Mouse (Mus musculus): Measurements from ENCODE around the gene Zdhhc14. TPM values are rescaled to one million over a fixed set of nuclear protein-coding genes. Genes with fewer than 3 reads are reported as not detected.

Zdhhc14 gene
- total RNA-seq, 2 experiments from 2014 or later, result 25.9 to 29.4 TPM

- intact Hi-C loops (cut with DNase I), result no loop called here
- no peak for DNase-seq (ENCODE audit: extremely low spot score in 1 of 2, low spot score in 2 of 2)
Observed at GRCm38 (mm10) chr17:5688669-5689068, 196.3 kb downstream of the Zdhhc14 start.

DNA sequence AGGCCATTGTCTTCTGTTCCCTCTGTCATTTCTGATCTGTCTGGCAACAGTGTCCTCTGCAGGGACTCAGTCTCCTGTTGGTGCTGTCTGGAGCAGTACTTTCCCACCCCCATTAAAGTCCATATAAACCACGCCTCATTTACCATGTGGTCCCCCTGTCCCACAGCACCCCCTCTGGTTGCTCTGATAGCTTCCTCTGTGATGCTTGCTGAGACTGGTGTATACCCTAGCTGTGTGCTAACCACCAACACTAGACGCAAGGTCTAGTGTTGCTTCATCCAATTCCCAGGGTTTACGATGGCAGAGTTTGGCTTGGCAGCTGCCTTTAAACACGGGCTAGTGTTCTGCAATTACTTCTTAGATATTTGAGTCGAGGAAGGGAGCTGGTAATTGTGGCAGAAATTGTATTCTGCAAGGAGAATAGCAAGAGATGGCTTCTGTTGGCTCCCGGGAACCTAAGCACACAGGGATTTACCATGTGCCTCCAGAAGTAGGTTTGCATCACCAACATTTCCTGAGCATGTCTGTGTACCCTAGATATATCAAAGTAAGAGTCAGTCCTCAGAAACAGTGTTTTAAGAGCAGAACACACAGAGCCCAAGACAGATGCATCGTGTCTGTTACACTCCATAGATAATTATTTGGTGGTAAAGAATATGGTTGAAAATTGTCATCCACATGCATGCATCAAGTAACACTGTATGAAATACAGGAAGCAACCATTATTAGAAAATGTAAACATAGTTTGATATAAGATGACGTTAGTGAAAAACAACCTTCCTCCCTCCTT is 198.6 kb downstream of the Zdhhc14 start:
- intact Hi-C loops (cut with DNase I), result no loop called here
- DNase-seq (ENCODE audit: extremely low spot score in 1 of 2, low spot score in 2 of 2), result no peak

GRCm38 (mm10) chr17:5692661-5693060 is 200.3 kb downstream of the Zdhhc14 start:
- intact Hi-C loops (cut with DNase I), result no loop called here

GRCm38 (mm10) chr17:5693256-5693655 is 200.9 kb downstream of the Zdhhc14 start:
- intact Hi-C loops (cut with DNase I), result no loop called here

More at GRCm38 (mm10) chr17:5692661-5693060, 200.3 kb downstream of the Zdhhc14 start:
- DNase-seq (ENCODE audit: extremely low spot score in 1 of 2, low spot score in 2 of 2), result no peak

DNA sequence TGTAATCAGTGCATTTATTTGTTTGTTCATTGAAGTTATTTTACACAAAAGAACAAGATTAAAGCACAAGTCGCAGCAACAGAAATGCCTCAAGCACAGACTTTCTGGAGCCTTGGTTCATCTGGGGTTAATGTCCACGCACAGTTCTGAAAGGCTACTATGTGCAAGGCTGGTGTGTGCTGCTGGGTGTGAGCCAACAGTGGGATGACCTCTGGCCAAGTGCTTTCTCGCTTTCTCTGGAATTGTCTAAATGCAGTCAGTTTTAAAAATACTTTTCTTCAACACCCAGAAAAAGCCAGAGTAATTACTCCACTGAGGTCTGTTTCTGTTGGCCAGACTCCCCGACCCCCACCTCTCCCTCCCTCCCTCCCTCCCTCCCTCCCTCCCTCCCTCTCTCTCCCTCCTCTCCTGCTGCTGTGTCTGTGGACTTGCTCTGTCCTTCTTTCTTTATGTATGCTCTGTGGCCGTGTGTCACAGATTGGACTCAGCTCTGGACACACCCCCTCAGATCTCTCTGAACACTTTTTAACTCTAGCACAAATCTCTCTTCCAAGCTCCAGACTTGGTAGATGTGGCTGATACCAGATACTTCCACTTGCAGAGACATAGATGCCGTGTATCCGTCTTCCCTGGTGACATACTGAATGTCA is 206.2 kb downstream of the Zdhhc14 start:
- intact Hi-C loops (cut with DNase I), result no loop called here
- DNase-seq (ENCODE audit: extremely low spot score in 1 of 2, low spot score in 2 of 2), result no peak

More at GRCm38 (mm10) chr17:5693256-5693655, 200.9 kb downstream of the Zdhhc14 start:
- no peak for DNase-seq (ENCODE audit: extremely low spot score in 1 of 2, low spot score in 2 of 2)

GRCm38 (mm10) chr17:5710320-5711104 is 218.2 kb downstream of the Zdhhc14 start:
- intact Hi-C loops (cut with DNase I), result no loop called here
- no peak for DNase-seq (ENCODE audit: extremely low spot score in 1 of 2, low spot score in 2 of 2)

GRCm38 (mm10) chr17:5711861-5712260 is 219.5 kb downstream of the Zdhhc14 start:
- intact Hi-C loops (cut with DNase I), result no loop called here
- DNase-seq (ENCODE audit: extremely low spot score in 1 of 2, low spot score in 2 of 2), result no peak

- intact Hi-C loops (cut with DNase I), result no loop called here
- DNase-seq (ENCODE audit: extremely low spot score in 1 of 2, low spot score in 2 of 2), result no peak
Observed at GRCm38 (mm10) chr17:5713141-5713540, 220.8 kb downstream of the Zdhhc14 start.

DNA sequence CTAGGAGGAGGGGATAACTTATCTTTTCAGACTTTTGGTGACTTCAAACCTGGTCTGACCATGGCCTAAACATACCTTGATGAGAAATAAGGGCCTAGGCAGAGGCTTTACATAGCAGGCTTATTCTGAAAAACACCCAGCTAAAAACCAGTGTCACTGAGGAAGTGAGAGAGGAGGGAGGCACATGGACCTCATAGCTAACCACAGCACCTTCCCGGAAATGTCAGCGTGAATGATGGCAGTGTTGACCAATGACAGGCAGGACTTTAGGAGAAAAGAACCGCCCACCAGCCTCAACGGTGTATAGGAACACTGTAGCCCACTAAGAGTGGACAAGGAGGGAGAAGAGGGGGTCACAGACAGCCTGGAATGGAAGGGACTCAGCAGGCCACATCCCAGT is 224.6 kb downstream of the Zdhhc14 start:
- intact Hi-C loops (cut with DNase I), result no loop called here
- DNase-seq (ENCODE audit: extremely low spot score in 1 of 2, low spot score in 2 of 2), result no peak

GRCm38 (mm10) chr17:5718768-5719387 is 226.5 kb downstream of the Zdhhc14 start:
- intact Hi-C loops (cut with DNase I), result no loop called here
- no peak for DNase-seq (ENCODE audit: extremely low spot score in 1 of 2, low spot score in 2 of 2)

GRCm38 (mm10) chr17:5722802-5723201 is 230.4 kb downstream of the Zdhhc14 start:
- intact Hi-C loops (cut with DNase I), result no loop called here
- no peak for DNase-seq (ENCODE audit: extremely low spot score in 1 of 2, low spot score in 2 of 2)

- no peak for DNase-seq (ENCODE audit: extremely low spot score in 1 of 2, low spot score in 2 of 2)
- intact Hi-C loops (cut with DNase I), result no loop called here
Observed at GRCm38 (mm10) chr17:5723601-5724189, 231.3 kb downstream of the Zdhhc14 start.

- no peak for DNase-seq (ENCODE audit: extremely low spot score in 1 of 2, low spot score in 2 of 2)
- intact Hi-C loops (cut with DNase I), result no loop called here
Observed at GRCm38 (mm10) chr17:5729587-5730125, 237.3 kb downstream of the Zdhhc14 start.

- intact Hi-C loops (cut with DNase I), result no loop called here
Observed at GRCm38 (mm10) chr17:5730538-5730937, 238.2 kb downstream of the Zdhhc14 start.

GRCm38 (mm10) chr17:5733400-5733799 is 241.0 kb downstream of the Zdhhc14 start:
- peak in 1 of 2 experiments; percentile 66 for DNase-seq (ENCODE audit: extremely low spot score in 1 of 2, low spot score in 2 of 2)
- intact Hi-C loops (cut with DNase I), result no loop called here

More at GRCm38 (mm10) chr17:5730538-5730937, 238.2 kb downstream of the Zdhhc14 start:
- no peak for DNase-seq (ENCODE audit: extremely low spot score in 1 of 2, low spot score in 2 of 2)

GRCm38 (mm10) chr17:5741061-5741460 is 248.7 kb downstream of the Zdhhc14 start:
- intact Hi-C loops (cut with DNase I), result no loop called here
- no peak for DNase-seq (ENCODE audit: extremely low spot score in 1 of 2, low spot score in 2 of 2)

DNA sequence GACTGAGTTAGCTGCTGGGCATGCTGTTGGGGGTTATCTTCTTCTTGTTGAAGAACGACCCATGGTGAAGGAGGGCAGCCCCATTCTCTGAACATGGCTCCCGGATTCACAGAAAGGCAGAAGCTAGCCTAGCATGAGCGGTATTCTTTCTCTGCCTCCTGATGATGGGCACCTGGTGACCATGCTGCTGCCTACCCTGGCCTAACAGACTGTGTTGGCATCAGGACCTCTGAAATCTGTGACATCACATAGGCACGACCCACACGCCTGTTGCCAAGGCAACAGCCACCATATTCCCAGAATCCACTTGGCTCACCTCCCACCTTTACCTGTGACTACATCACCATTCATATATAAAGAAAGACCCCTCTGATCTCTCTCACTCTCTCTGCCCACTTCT is 251.7 kb downstream of the Zdhhc14 start:
- intact Hi-C loops (cut with DNase I), result no loop called here
- no peak for DNase-seq (ENCODE audit: extremely low spot score in 1 of 2, low spot score in 2 of 2)

DNA sequence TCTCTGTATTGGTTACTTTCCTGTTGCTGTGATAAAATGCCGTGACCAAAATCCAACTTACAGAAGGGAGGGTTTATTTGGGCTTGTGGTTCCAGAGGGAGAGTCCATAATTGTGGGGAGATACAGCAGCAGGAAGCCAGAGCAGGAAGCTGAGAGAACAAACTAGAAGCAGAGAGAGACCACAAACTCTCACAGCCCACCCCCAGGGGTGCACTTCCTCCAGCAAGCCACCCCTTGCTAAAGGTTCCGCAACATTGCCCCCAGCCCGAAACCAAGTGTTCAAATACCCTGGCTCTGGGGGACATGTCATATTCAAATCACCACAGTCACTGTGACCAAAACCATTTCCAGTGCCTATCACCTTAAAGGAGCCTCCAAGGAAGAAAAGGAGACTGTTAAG is 254.0 kb downstream of the Zdhhc14 start:
- intact Hi-C loops (cut with DNase I), result no loop called here

More for the DNA sequence above, 254.0 kb downstream of the Zdhhc14 start:
- no peak for DNase-seq (ENCODE audit: extremely low spot score in 1 of 2, low spot score in 2 of 2)
